Mouse (Mus musculus) forebrain, embryonic 16.5 days (tissue): ENCODE measurements around the gene Carm1. TPM values are rescaled to one million over a fixed set of nuclear protein-coding genes. Genes with fewer than 3 reads are reported as not detected.
A peak's percentile ranks its signal among the peaks of the same experiment; 100 is the strongest.

Source experiments
- ATAC-seq: fragments of 200-750 bp; cut with Nextera tagmentation; 2 replicates; pipeline ENCODE4 v1.8.0; 2017; ENCODE audit warnings: mild to moderate bottlenecking, moderate library complexity
- H3K27ac ChIP-seq: fragments of 300-500 bp; sonication (generic); 2 replicates; pipeline ENCODE4 v1.5.1; 2014; ENCODE audit warnings: low read length, control low read depth
- H3K27me3 ChIP-seq: fragments of 300-500 bp; sonication (generic); replicated peaks from 2 replicates; pipeline ENCODE4 v1.6.1; 2014; ENCODE audit warnings: low read length; ENCODE audit not compliant: control insufficient read depth, insufficient read depth
- H3K36me3 ChIP-seq: fragments of 300-500 bp; sonication (generic); 2 replicates; pipeline ENCODE4 v1.6.1; 2014; ENCODE audit not compliant: control insufficient read depth, insufficient read depth
- H3K4me1 ChIP-seq: fragments of 300-500 bp; sonication (generic); replicated peaks from 2 replicates; pipeline ENCODE4 v1.6.1; 2014; ENCODE audit warnings: low read length; ENCODE audit not compliant: control insufficient read depth, insufficient read depth
- H3K4me2 ChIP-seq: fragments of 300-500 bp; sonication (generic); 2 replicates; pipeline ENCODE4 v1.6.1; 2014; ENCODE audit warnings: mild to moderate bottlenecking, low read length, control low read depth
- H3K4me3 ChIP-seq: fragments of 300-500 bp; sonication (generic); replicated peaks from 2 replicates; pipeline ENCODE4 v1.5.1; 2014; ENCODE audit warnings: mild to moderate bottlenecking, low read length, control low read depth
- H3K9ac ChIP-seq: fragments of 300-500 bp; sonication (generic); replicated peaks from 2 replicates; pipeline ENCODE4 v1.6.1; 2014; ENCODE audit warnings: low read depth, low read length, control low read depth
- H3K9me3 ChIP-seq: fragments of 300-500 bp; sonication (generic); 2 replicates; pipeline ENCODE4 v1.6.1; 2016; ENCODE audit warnings: low read length; ENCODE audit not compliant: control insufficient read depth
- whole genome bisulfite sequencing: fragments of 180-500 bp; shearing (Covaris S2); extraction: QIAGEN DNeasy Blood & Tissue Kit; methylation state at CpG from one replicate; pipeline ENCODE4 v1.1.7; 2014; 5-methylcytosine and 5-hydroxymethylcytosine counted together
- microRNA counts: library from miRNA; unstranded; fragments of <30 nt; microRNA quantifications from one replicate; lab custom pipeline; 2016
- microRNA-seq: library from miRNA; unstranded; fragments of <30 nt; microRNA quantifications from one replicate; pipeline ENCODE4, GENCODE M21; 2017
- polyA plus RNA-seq: library from polyadenylated mRNA; unstranded; fragments of >200 nt; fragmentation: Nextera tagmentation; extraction: Ambion mirVana; gene quantifications from 2 replicates; pipeline ENCODE4 v1.2.1, GENCODE M21; 2015

Carm1 gene
- polyA plus RNA-seq, 1 experiment from 2014 or later: 26.5 TPM

DNA sequence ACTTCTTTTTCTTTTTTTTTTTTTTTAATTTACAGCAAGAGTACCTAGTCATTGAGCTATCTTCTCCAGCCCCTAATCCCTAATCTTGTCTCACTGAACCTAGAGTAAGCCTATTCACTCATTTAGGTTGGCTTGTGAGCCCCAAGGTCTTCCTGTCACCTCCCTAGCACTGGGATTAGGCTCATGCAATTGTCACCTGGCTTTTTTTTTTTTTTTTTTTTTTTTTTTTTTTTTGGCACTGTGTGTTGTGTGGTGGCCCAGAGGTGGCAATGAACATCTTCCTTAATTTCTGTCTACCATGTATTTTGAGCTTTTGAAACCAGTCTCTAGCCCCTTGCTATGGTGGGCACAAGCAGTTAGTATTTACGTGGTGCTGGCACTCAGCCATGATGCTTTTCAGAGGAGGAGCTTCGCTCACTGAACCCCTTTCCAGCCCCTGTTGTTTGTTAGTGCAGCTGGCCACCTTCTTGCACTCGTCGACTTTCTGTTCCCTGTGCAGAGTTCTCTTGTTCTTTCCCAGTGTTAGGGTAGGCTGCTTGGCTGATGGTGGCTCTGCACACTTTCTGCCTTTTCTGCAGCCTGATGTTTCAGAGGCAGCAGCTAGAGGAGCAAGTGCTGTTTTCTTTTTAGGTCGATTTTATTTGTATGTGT lies 80.6 kb downstream of the Carm1 start:
- peaks cover 20% of the 10 kb centered on the region for H3K4me1 ChIP-seq
- 0 out of 2 replicates have a peak, but pooled peaks cover 2% of the 10 kb centered on the region for H3K36me3 ChIP-seq
- H3K9me3 ChIP-seq: no peaks in the 10 kb centered on the region
- no peak for ATAC-seq
- no peak overlapping the region for H3K27ac ChIP-seq
- no peak overlapping the region for H3K4me3 ChIP-seq
- H3K9ac ChIP-seq: no peak overlapping the region
- no peak overlapping the region for H3K4me2 ChIP-seq
- 36% methylated on average over 5 of the region's 5 CpGs for WGBS
- no peaks in the 10 kb centered on the region for H3K27me3 ChIP-seq

DNA sequence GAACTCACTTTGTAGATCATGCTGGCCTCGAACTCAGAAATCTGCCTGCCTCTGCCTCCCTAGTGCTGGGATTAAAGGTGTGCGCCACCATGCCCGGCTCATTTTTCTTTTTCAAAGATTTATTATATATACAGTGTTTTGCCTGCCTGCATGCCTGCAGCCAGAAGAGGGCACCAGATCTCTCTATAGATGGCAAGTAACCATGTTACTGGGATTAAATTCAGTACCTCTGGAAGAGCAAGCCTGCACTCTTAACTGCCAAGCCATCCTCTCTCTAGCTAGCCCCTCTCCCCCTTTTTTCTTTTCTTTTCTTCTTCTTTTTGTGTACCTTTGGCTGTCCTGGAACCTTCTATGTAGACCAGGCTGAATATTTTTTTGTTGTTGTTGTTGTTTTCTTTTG lies 84.0 kb downstream of the Carm1 start:
- Histone ChIP-seq H3K27ac (no peak overlapping the region), H3K27me3 (no peaks in the 10 kb centered on the region), H3K4me1 (peaks cover 11% of the 10 kb centered on the region), H3K4me3 (no peak overlapping the region), H3K9ac (no peak overlapping the region), H3K4me2 (no peak overlapping the region), H3K9me3 (no peaks in the 10 kb centered on the region), H3K36me3 (peaks cover 5% of the 10 kb centered on the region)
- WGBS: 84% methylated on average over 3 of the region's 3 CpGs
- no peak for ATAC-seq

DNA sequence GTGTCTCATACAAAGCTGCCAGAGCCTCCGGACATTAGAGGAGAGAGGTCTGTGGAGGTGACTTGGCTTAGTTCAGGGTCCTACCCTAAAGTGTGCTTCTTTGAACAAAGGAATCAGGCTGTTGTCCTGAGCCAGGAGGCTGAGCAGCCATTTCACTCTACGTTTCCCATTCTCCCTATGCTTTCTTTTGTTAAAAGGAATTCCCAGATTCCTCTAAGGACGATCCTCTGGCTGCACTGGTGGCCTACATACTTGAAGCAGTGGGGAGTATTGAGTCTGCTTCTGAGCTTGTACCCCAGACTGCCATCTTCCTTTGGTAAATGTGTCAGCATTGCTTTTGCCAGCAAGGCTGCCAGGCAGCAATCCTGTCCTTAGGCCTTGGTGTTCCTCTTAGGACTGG lies 86.4 kb downstream of the Carm1 start:
- no peak overlapping the region for H3K4me3 ChIP-seq
- no peaks in the 10 kb centered on the region for H3K9me3 ChIP-seq
- peaks cover 4% of the 10 kb centered on the region; the same call in 1 of the 2 replicates for H3K4me1 ChIP-seq
- ATAC-seq: no peak
- no peak overlapping the region for H3K9ac ChIP-seq
- peaks cover 26% of the 10 kb centered on the region for H3K36me3 ChIP-seq
- H3K27me3 ChIP-seq: no peaks in the 10 kb centered on the region
- no peak overlapping the region for H3K4me2 ChIP-seq
- WGBS: 65% methylated on average over 3 of the region's 3 CpGs
- no peak overlapping the region for H3K27ac ChIP-seq

DNA sequence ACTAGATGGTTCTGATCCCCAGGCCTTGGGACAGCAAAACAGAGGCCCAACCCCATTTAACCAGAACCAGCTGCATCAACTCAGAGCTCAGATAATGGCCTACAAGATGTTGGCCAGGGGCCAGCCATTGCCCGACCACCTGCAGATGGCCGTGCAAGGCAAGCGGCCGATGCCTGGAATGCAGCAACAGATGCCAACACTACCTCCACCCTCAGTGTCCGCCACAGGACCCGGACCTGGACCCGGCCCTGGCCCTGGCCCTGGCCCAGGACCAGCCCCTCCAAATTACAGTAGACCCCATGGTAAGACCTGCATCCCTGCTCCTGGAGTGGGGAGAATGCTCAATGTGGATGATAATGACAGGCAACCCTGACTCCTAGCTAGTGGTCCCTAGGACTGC lies 88.9 kb downstream of the Carm1 start:
- peaks cover 49% of the 10 kb centered on the region for H3K36me3 ChIP-seq
- WGBS: 24% methylated on average over 7 of the region's 7 CpGs
- H3K9me3 ChIP-seq: no peaks in the 10 kb centered on the region
- no peaks in the 10 kb centered on the region for H3K27me3 ChIP-seq
- no peak overlapping the region for H3K27ac ChIP-seq
- no peak overlapping the region for H3K9ac ChIP-seq
- H3K4me3 ChIP-seq: no peak overlapping the region
- no peak overlapping the region for H3K4me2 ChIP-seq
- ATAC-seq: 0 out of 2 replicates have a peak, but pooled peaks have one; percentile 26
- H3K4me1 ChIP-seq: peaks cover 4% of the 10 kb centered on the region; the same call in 1 of the 2 replicates

DNA sequence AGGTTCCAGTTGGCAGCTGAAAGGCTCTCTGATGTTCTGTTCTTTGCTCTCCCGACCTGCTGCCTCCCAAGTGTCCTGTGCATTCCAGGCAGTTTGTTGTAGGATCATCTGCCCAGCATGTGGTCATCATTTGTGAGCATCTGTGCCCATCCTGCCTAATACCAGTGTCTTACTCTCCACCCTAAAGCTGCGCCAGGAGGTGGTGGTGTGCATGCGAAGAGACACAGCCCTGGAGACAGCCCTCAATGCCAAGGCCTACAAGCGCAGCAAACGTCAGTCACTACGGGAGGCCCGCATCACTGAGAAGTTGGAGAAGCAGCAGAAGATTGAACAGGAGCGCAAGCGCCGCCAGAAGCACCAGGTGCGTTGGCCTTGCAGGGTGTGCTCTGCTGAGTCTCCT lies 92.3 kb downstream of the Carm1 start:
- no peak overlapping the region for H3K9ac ChIP-seq
- H3K9me3 ChIP-seq: no peaks in the 10 kb centered on the region
- no peak overlapping the region for H3K27ac ChIP-seq
- no peak for ATAC-seq
- peaks cover 76% of the 10 kb centered on the region for H3K36me3 ChIP-seq
- H3K4me3 ChIP-seq: no peak overlapping the region
- WGBS: 95% methylated on average over 11 of the region's 11 CpGs
- no peak overlapping the region for H3K4me2 ChIP-seq
- no peaks in the 10 kb centered on the region for H3K27me3 ChIP-seq
- H3K4me1 ChIP-seq: peaks cover 4% of the 10 kb centered on the region; the same call in 1 of the 2 replicates

MicroRNA genes within 50 kb of the gene (microRNA counts, 519-probe panel; counts per million panel counts)
- not detected for microRNA mmu-miR-1946b (lab: Ali Mortazavi, UCI)

Small RNA genes within 50 kb of the gene (microRNA-seq; reads per million reads assigned to microRNA genes)
- not detected for gene Mir1946b

Other genes with a start within 250 kb of the Carm1 start
- gene Ap1m2, start 234.6 kb upstream of the Carm1 start, polyA plus RNA-seq: 1.8 and 2.9 TPM in 2 replicates
- 86.2 and 88.7 TPM in 2 replicates for gene Slc44a2, start 226.2 kb upstream of the Carm1 start, polyA plus RNA-seq
- gene Ilf3, start 179.0 kb upstream of the Carm1 start, polyA plus RNA-seq: 309 and 325 TPM in 2 replicates
- 48.4 and 53.8 TPM in 2 replicates for gene Qtrt1, start 135.1 kb upstream of the Carm1 start, polyA plus RNA-seq
- gene Dnm2, start 122.0 kb upstream of the Carm1 start, polyA plus RNA-seq: 76.1 and 82.5 TPM in 2 replicates
- gene Tmed1, start 36.6 kb upstream of the Carm1 start, polyA plus RNA-seq: 52.7 and 54.6 TPM in 2 replicates
- 2.8 and 3.5 TPM in 2 replicates for gene AB124611, start 20.7 kb upstream of the Carm1 start, polyA plus RNA-seq
- gene Timm29, start 45.8 kb downstream of the Carm1 start, polyA plus RNA-seq: 58.2 and 58.4 TPM in 2 replicates
- 22.7 and 24.8 TPM in 2 replicates for gene Yipf2, start 45.9 kb downstream of the Carm1 start, polyA plus RNA-seq
- 162 and 165 TPM in 2 replicates for gene Smarca4, start 69.3 kb downstream of the Carm1 start, polyA plus RNA-seq
- gene Ldlr, start 176.6 kb downstream of the Carm1 start, polyA plus RNA-seq: 16.1 and 18.8 TPM in 2 replicates
- gene Spc24, start 213.4 kb downstream of the Carm1 start, polyA plus RNA-seq: 35.1 and 42.8 TPM in 2 replicates